Mouse (Mus musculus) urinary bladder, adult 18-20 months (tissue): ENCODE results near the gene Kitl.

Experiments used
- DNase-seq, 2 experiments: peaks; one replicate each; pipeline ENCODE4 v3.0.0; 2022; ENCODE audit warnings: low spot score in 2 of 2, mixed read lengths in 2 of 2

The Kitl gene

DNA sequence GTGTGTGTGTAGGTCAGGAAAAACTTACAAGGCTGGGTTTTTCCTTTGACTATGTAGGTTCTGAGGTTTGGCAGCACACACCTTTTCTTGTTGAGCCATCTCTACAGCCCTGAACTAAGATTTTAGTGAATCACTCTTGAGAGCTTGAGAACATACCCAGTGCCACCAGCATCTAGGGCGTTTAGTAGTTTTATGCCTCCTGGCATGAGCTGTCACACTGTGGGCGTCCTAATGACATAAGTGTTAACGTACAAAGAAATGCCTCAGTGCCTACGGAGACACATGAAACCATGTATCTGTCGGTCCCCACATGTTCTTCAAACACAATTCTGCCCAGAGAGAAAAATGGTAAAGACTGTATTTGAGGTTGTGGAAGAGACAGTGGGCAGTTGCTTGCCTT lies 15.0 kb downstream of the Kitl start:
- no peak for DNase-seq

DNA sequence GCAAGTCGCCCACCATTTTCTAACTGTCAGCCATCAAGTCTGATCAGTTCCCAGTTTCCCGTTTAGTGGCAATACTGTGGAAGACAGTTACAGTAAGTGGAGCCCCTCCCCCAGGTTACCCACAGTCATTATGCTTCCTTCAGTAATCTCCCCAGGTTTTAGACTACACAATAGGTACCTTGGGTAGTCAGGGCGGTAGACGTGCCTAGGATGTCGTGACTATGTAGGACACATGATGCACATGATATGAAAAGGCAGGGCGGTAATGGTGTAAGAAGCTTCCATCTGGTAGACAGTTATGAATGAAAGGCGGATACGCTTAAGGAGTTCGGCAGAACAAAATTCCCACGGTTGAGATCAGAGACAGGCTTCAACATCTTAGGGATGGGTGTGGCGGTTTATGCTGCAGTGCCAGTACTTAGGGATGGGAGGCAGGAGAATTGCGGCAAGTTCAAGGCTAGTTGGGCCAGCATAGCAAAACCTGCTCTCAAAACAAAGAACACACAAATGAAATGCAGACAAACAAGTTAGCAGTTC lies 15.6 kb downstream of the Kitl start:
- DNase-seq: no peak

DNA sequence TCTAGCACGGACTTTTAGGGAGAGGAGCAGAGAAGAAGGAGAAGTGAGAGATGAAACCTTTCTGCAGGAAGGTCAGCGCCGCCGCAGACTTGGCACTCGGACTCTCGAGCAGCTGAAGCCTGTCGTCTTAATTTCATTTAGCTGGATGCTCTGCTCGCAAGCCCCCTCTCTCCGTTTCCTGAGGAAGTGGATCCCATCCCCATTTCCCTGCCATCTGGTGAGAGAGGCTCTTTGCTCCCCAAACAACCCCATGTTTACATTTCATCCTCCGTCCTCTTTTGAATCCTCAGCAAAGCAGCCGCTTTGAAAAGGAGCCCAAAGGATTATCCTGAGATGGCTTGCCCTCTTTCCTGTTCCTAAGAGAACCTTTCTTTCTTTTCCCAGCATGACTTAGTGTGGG lies 16.2 kb downstream of the Kitl start:
- no peak for DNase-seq

DNA sequence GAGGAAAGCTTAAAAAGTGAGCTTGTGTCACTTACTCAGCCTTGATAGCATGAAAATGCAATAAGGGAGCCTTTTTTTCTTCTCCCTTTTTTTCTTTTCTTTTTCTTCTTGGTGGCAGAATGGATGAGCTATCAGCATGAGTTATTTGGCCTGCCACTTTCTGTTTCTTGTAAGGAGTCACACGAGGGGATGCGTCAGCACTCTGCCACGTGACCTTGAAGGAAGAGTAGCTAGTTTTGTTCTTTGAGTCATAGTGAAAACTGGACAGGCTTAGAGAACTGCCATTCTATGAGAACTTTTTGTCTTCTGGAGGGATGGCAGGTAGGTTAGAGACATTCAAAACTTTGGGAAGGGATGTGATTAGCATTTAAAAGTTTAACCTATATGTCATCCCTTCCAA lies 17.1 kb downstream of the Kitl start:
- no peak for DNase-seq

DNA sequence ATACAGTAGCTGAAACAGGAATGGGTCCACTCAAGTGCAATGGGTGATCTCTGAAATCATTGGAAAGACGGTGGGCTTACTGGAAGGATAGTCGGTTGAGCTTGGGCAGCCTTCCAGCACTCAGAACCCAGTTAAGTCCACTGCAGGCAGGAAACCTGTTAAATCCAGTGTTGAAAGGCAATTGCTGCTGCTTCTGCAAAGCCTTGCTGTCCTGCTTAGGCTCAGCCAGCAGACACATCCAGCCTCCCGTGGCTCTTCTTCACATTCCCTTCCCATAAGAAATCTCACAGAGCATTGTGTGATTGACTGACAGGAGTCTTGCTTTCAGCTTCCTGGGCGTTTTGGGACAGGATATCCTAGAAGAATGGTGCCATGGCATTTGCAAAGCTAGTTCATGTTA lies 20.6 kb downstream of the Kitl start:
- DNase-seq: no peak

DNA sequence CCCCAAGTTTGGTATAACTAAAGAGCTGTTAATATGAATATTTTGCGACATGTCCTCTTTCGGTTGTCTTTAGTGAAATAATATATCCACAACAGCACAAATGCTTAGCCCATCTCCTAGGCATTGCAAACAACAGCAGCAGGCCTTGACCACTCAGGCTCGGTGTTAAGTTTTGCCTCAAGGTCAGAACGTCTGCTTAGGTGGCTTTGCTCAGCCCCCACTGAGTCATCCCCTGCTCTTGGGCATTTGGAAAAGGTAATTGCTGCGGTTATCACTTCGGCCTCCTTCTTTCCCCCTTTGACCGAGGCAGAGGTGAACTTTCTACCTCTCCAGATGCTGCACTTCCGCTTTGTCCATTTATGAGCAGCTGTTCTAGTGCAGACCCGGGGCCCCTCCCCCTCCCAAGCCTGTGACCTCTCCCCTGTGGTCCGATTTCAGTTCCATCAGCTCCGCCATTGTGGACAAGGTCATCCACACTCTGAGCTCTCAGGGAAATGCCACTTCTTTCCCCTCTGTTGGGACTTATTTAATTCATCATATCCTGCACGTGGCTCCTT lies 23.0 kb downstream of the Kitl start:
- DNase-seq: no peak

DNA sequence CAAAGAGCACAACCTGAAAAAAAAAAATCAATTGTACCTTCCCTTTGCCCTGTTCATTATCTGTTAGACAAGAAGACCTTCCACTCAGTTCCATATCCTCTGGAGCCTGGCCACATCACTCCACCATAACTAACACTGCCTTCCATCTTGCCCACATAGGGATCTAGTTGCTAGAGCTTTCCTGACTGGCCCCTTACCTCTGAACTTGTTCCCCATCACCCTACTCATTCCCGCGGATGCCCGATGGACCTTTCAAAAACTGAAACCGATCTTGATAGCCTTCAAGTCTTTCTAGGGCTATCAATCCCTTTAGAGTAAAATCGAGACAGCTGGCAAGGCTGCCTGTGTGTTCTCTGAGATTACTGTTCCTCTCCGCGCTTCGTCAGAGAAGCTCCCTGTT lies 23.6 kb downstream of the Kitl start:
- no peak for DNase-seq

DNA sequence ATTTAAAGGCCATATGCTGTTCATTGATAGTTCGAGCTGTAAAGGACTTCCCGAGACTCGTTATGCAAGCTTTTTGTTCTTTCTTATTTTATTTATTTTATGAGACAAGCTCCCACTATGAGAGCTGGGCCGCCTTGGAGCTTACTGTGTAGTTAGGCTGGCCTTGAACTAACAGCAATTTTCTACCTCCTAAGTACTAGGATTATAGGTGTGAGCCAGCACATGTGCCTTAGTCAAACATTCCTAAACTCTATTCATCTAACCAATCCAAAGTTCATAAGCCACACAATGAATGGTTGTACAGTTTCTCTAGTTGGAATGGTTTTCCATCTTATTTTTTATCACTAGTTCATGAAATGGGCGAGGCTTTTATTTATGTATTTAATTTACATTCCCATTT lies 28.3 kb downstream of the Kitl start:
- no peak for DNase-seq

DNA sequence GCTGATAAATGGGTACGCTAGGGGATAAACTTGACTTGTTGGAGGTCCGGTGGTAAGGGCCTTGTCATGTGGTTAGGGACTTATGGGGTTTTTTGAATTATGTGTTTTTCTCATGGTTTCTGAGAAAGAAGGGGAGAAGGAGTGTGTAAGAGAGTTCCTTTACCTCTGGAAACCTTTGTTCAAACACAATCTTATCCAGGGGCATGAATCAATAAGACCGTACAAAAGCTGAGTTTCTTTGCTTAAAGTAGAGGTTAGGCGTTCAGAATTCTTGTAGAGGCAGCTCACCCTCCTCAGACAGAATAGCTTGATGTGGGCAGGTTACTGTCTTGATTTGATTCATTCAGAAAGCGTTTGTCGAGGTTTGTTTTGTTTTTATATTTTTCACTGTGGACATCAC lies 28.7 kb downstream of the Kitl start:
- DNase-seq: no peak

DNA sequence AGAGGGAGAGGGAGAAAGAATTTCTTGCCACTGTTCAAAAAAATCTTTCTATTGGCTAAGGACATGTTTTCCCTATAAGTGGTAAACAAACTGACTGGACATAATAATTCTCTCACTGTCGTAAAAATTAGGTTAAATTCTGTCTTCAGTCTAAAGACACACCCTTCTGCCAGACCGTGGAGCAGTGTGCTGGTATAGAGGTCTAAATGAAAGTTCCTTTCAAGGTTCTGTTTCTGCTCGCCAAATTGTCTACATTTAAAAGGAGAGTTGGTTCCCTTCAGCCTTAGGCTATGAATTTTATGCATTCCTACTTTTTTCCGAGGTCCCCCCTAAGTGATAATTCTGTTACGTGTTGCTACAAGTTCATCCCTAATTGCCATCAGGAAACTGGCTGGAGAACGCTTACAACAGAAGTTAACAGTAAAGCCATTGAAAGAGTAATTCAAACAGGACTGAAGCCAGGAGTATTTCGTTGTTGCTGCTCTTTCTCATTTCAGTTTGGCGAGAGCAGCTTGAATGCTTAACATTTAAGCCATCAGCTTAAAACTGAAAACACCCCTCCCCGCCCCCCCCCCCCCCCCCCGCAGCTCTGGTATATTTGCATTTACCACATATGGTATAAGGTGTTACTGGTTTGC lies 35.8 kb downstream of the Kitl start:
- no peak for DNase-seq

DNA sequence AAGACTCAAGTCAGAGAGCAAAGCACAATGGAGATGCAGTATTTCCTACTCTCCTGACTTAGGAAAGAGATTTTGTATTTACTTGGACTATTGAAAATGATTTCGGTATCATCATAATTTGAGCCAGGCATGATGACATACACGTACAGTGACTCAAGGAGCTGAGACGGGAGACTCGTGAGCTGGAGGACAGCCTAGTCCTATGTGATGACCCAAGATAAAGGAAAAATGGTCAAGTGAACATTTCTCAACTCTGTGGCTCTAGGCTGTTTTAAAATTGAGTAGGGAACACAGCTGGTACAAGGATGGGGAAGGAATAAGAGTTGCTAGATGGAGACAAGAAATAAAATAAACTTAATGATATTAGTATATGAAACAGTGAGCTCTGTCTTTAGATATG lies 37.0 kb downstream of the Kitl start:
- DNase-seq: no peak

DNA sequence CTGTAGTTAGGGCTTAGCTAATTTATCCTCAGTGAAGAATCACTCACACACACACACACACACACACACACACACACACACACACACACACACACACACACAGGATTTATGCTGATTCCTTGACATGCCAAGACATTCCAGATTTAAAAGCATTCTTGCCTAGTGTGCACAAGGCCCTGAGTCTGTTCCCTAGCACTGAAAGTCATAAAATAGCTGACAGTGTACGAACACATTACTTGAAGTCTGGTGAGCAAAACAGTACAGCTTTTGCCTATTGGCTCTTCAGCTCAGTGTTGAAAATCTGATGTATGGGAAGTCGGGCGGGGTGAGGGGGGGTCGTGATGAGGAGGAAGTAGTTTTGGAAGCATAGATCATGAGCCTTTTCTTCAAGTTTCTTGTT lies 37.5 kb downstream of the Kitl start:
- no peak for DNase-seq

DNA sequence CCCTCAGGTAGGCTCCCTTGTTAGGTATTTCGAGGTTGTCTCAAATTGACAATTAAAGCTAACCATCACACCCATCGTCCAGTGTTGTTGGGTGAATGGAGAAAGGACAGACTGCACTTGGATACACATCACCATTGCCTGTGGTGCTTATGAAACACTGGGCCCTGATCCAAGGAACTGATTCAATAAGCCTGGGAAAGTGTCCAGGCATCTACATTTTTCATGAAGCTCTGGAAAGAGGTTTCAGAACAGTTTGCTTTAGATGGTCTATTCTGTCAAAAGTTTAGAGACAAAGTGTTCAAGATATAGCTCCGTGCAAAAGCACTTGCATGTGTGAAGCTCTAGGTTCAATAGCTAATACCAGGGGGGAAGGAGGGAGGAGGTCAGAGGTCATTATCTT lies 38.6 kb downstream of the Kitl start:
- peak in 1 of 2 experiments; percentile 37 for DNase-seq

DNA sequence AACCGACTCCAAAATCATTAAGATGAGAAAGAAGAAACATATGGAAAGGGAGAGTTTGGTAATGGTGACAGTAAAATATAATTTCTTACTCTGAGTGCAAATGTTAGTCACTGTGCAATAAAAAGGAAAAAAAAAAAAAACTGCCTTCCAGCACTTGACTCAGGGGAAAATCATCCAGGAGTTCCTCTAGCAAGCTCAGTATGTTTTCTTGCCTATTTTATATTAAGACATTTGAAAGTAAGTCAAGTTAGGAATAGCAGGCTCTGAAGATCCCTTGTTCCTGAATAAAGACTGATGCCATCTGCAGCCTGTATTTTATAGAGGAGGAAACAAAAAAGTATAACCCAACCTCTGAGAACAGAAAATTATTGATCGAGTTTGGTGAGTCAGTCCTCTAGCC lies 39.7 kb downstream of the Kitl start:
- DNase-seq: no peak

DNA sequence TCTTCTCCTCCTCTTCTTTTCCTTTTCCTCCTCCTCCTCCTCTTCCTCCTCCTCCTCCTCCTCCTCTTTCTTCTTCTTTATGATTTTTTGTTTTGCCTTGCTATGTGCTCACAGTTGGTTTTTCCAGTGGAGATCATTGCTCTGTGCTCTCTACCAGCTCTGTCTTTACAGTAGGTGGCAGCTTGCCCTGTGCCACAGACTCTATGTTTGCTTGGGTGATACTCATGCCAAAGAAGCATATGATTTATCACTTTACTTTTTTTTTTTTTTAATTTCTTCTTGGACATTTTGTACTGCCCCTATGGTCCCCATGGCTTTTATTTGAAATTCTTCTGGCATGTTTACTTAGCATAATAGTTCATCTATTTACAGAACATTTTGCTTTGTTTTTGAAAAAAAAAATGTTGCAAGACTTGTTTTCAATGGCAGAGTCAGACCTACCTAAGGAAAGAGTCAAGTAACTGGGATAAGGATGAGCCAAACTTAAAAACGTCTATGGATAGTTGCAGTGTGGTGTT lies 41.7 kb downstream of the Kitl start:
- no peak for DNase-seq

DNA sequence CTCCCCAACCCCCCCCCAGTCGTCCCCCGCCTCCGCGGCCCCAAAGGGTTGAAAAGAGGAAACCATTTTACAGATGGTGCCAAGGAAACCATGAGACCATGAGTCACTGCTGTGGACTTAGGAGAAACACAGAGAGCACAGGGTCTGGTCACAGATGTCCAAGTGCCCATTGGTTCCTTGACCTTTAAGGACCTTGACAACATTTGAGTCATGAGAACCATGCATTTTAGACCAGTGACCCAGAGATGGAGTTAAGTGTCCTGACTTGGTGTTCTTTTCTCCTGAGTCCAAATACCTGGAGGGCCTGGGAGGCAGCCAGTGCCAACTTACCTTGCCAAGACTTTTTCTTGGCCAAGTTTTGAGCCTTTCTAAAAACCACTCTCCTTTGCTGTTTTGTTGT lies 43.9 kb downstream of the Kitl start:
- no peak for DNase-seq

DNA sequence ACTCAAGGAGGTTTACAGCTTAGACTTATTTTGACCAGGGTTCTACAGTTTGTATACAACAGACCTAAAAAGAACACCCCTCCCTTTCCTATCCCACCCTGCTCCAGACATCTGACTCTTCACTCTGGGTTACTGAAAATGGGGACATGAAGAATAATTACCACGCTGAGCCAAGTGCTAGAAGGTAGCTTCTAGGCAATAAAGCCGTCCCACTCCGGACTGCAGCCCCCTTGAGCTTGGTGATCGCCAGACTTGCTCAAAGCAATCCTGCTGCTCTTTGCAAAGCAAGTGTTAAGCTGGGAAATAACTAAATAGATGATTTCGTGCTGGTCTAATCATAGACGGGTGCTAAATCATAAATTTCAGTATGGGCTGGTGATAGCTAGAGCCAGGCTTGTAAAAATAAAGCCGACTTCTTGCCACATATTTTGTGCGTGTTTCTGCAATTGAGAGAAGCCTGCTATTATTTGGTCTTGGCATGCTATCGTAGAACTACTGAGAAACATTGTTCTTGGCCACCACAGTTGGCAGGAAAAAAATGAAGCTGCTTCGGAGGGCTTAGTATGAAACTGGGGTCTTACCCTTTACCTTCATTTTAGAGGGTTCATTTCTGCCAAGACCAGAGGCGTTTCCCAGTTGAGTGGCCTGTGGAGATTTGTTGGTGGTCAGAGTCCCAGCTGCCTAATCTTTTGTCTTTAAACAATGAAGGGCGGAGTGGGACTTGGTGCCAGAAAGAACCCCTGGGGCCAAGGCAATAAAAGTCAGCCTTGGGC lies 50.3 kb downstream of the Kitl start:
- DNase-seq: no peak

DNA sequence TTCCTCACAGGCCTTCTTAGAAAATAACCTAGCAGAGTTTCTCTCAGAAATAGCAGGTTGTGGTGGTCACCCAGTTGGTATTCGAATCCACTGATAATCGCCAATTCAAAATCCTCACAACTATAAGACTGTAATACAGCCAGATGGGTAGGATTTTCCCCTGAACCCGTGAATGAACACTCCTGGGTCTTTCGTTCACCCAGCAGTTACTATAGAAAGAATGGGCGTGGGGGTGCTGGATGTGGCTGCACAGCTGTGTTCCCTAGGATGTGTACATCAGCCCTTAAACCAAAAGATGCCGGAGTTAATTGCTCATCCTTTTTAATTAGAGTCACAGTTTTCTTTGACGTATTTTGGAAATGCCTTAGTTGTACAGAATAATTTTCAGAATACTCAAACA lies 50.9 kb downstream of the Kitl start:
- no peak for DNase-seq

DNA sequence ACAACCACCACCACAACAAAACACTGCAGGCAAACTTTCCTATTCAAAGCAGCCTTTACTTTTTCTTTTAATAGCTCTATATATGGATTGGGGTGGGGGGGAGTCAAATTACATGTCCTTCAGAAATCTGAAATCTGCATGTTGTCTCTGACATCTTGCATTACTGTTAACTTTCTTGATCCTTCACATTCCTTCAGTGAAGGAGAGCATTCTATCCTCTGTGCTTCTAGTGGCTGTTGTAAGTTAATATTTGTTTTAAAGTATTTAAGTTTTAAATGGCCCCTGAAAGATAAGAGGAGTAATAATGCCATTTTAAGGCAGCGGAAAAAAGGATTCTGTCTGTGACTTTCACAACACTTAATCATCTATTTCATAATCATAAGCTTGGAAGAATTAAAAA lies 57.2 kb downstream of the Kitl start:
- no peak for DNase-seq

DNA sequence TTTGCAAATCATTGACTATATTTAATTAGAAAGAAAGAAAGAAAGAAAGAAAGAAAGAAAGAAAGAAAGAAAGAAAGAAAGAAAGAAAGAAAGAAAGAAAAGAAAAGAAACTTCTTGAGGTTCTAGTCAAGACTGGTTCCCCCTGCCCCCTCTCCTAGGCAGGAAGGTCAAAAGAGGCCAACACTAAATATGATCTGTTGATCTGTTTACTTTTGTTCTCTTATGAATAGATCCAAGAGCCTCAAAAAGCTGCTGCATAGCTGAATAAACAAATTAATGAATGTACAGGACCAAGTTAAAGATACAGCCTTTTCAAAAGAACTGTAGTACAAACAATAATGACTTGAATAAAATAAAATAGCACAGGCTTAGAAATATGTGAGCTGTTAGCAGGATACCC lies 57.7 kb downstream of the Kitl start:
- DNase-seq: no peak

DNA sequence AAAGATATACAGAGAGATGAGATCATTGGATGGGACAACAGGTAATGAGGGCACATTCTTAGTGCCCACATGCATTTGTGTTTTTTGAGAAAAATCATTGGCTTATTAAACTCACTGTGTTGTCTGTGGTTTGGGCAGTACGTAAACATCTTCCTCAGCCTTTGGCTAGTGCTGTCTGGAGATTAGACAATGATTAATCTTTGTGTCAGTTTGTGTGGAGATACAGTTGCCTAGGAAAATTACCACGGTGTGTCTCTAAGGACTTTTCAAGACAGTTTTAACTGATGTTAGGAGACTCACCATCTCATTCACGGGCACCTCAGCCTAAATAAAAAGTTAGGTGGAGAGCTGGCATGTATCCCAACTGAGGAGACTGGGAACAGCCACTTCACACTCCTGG lies 85.7 kb downstream of the Kitl start:
- no peak for DNase-seq

DNA sequence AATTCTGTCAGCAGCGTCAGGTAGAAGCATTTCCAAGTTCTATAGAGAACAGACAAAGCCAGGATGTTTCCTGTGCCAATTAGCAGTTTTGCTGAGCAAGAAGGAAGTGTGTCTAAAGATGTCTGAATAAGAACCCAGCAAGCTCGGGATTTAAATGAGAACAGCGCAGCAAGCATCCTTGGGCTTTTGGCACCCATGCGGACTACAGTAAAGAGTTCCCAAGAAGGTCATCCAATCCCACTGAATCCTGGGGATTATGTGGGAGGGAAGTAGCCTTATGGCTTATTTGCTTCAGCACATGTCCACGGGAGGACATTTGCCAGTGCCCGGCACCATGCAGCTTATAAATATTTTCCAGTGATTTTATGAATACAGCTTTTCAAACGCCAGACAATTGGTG lies 95.8 kb downstream of the Kitl start:
- DNase-seq: no peak

DNA sequence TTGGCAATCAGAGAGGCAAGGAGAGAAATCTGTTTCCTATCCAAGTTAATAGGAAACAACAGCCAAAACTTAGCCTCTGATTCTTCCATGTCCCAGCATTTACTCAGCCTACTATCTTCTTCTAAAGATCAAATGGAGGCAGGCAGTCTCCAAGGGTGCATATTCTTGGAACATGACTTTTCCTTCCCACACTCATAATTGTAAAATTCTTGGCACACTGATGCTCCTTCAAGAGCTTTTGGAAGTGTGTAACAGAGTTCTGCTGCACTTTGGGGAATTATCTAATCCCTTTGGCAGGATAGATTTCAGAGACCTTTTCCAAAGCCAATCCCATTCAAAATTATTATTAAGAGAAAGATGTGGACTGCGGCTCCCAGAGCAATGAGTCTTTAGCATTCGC lies 100.1 kb downstream of the Kitl start:
- DNase-seq: no peak
